Mouse (Mus musculus): ENCODE measurements at regions not wholly inside any gene's neighbourhood (a gene's known extent, or its start where the extent isn't known, plus 50 kb on each side); places are given as distances from the start of the nearest gene placed in this dataset.

GRCm38 (mm10) chr14:45714311-45714710 lies 56.4 kb upstream of the Ddhd1 start:
- no peak for DNase-seq (ENCODE audit: low spot score)
- Histone ChIP-seq H3K9me3 (replicated peaks) (no peaks in the 10 kb centered on the region), H3K36me3 (no peaks in the 10 kb centered on the region), H3K27me3 (ENCODE audit: low read depth, poor library complexity, severe bottlenecking) (no peaks in the 10 kb centered on the region), H3K4me3 (no peak overlapping the region), H3K4me1 (peaks cover 6% of the 10 kb centered on the region), H3K27ac (no peak overlapping the region)
- WGBS = 22% methylated on average over 1 of the region's 1 CpGs

GRCm38 (mm10) chr14:45714786-45715185 lies 56.8 kb upstream of the Ddhd1 start:
- H3K4me1 ChIP-seq = peaks cover 6% of the 10 kb centered on the region
- no peak for DNase-seq (ENCODE audit: low spot score)
- no peaks in the 10 kb centered on the region for H3K27me3 ChIP-seq (ENCODE audit: low read depth, poor library complexity, severe bottlenecking)
- no peak overlapping the region for H3K27ac ChIP-seq
- H3K9me3 ChIP-seq (replicated peaks) = no peaks in the 10 kb centered on the region
- no peak overlapping the region for H3K4me3 ChIP-seq
- no peaks in the 10 kb centered on the region for H3K36me3 ChIP-seq

GRCm38 (mm10) chr14:45716100-45716499 lies 58.2 kb upstream of the Ddhd1 start:
- no peaks in the 10 kb centered on the region for H3K36me3 ChIP-seq
- DNase-seq (ENCODE audit: low spot score) = no peak
- no peak overlapping the region for H3K4me3 ChIP-seq
- 19% methylated on average over 1 of the region's 1 CpGs for WGBS
- H3K4me1 ChIP-seq = peaks cover 6% of the 10 kb centered on the region
- H3K27me3 ChIP-seq (ENCODE audit: low read depth, poor library complexity, severe bottlenecking) = no peaks in the 10 kb centered on the region
- no peaks in the 10 kb centered on the region for H3K9me3 ChIP-seq (replicated peaks)
- no peak overlapping the region for H3K27ac ChIP-seq

GRCm38 (mm10) chr14:45722887-45723286 lies 64.9 kb upstream of the Ddhd1 start:
- H3K4me1 ChIP-seq = peaks cover 6% of the 10 kb centered on the region
- no peak overlapping the region for H3K27ac ChIP-seq
- no peaks in the 10 kb centered on the region for H3K36me3 ChIP-seq
- H3K27me3 ChIP-seq (ENCODE audit: low read depth, poor library complexity, severe bottlenecking) = no peaks in the 10 kb centered on the region
- DNase-seq (ENCODE audit: low spot score) = no peak
- 46% methylated on average over 6 of the region's 6 CpGs for WGBS
- no peaks in the 10 kb centered on the region for H3K9me3 ChIP-seq (replicated peaks)
- H3K4me3 ChIP-seq = no peak overlapping the region

GRCm38 (mm10) chr14:45724341-45724740 lies 66.4 kb upstream of the Ddhd1 start:
- DNase-seq (ENCODE audit: low spot score) = no peak
- WGBS = 89% methylated on average over 2 of the region's 2 CpGs
- H3K27ac ChIP-seq = no peak overlapping the region
- no peaks in the 10 kb centered on the region for H3K9me3 ChIP-seq (replicated peaks)
- no peaks in the 10 kb centered on the region for H3K36me3 ChIP-seq
- H3K4me1 ChIP-seq = no peaks in the 10 kb centered on the region
- H3K27me3 ChIP-seq (ENCODE audit: low read depth, poor library complexity, severe bottlenecking) = no peaks in the 10 kb centered on the region
- no peak overlapping the region for H3K4me3 ChIP-seq

GRCm38 (mm10) chr14:45734530-45735410 lies 76.8 kb upstream of the Ddhd1 start:
- Histone ChIP-seq H3K9me3 (replicated peaks) (no peaks in the 10 kb centered on the region), H3K36me3 (no peaks in the 10 kb centered on the region), H3K4me3 (no peak overlapping the region), H3K27ac (no peak overlapping the region), H3K27me3 (ENCODE audit: low read depth, poor library complexity, severe bottlenecking) (no peaks in the 10 kb centered on the region), H3K4me1 (peaks cover 7% of the 10 kb centered on the region)
- no peak for DNase-seq (ENCODE audit: low spot score)
- WGBS = 85% methylated on average over 10 of the region's 10 CpGs

- DNase-seq (ENCODE audit: low spot score) = no peak
- Histone ChIP-seq H3K4me1 (peaks cover 9% of the 10 kb centered on the region), H3K9me3 (replicated peaks) (no peaks in the 10 kb centered on the region), H3K27ac (no peak overlapping the region), H3K4me3 (no peak overlapping the region), H3K27me3 (ENCODE audit: low read depth, poor library complexity, severe bottlenecking) (no peaks in the 10 kb centered on the region), H3K36me3 (no peaks in the 10 kb centered on the region)
- WGBS = 96% methylated on average over 2 of the region's 2 CpGs
Measured at GRCm38 (mm10) chr14:45737966-45738365, 80.0 kb upstream of the Ddhd1 start.

GRCm38 (mm10) chr14:45739638-45740037 lies 81.7 kb upstream of the Ddhd1 start:
- Histone ChIP-seq H3K9me3 (replicated peaks) (no peaks in the 10 kb centered on the region), H3K27me3 (ENCODE audit: low read depth, poor library complexity, severe bottlenecking) (no peaks in the 10 kb centered on the region), H3K4me3 (no peak overlapping the region), H3K27ac (no peak overlapping the region), H3K36me3 (no peaks in the 10 kb centered on the region), H3K4me1 (peaks cover 9% of the 10 kb centered on the region)
- DNase-seq (ENCODE audit: low spot score) = no peak

GRCm38 (mm10) chr14:45740662-45741061 lies 82.7 kb upstream of the Ddhd1 start:
- DNase-seq (ENCODE audit: low spot score) = no peak
- no peaks in the 10 kb centered on the region for H3K9me3 ChIP-seq (replicated peaks)
- no peak overlapping the region for H3K27ac ChIP-seq
- H3K27me3 ChIP-seq (ENCODE audit: low read depth, poor library complexity, severe bottlenecking) = no peaks in the 10 kb centered on the region
- 23% methylated on average over 3 of the region's 3 CpGs for WGBS
- no peaks in the 10 kb centered on the region for H3K36me3 ChIP-seq
- no peak overlapping the region for H3K4me3 ChIP-seq
- H3K4me1 ChIP-seq = peaks cover 9% of the 10 kb centered on the region

- Histone ChIP-seq H3K4me3 (no peak overlapping the region), H3K36me3 (no peaks in the 10 kb centered on the region), H3K27me3 (ENCODE audit: low read depth, poor library complexity, severe bottlenecking) (no peaks in the 10 kb centered on the region), H3K9me3 (replicated peaks) (no peaks in the 10 kb centered on the region), H3K4me1 (no peaks in the 10 kb centered on the region), H3K27ac (no peak overlapping the region)
- no peak for DNase-seq (ENCODE audit: low spot score)
- WGBS = 87% methylated on average over 5 of the region's 5 CpGs
Measured at GRCm38 (mm10) chr14:45746176-45746575, 88.2 kb upstream of the Ddhd1 start.

GRCm38 (mm10) chr14:45757376-45757775 lies 99.4 kb upstream of the Ddhd1 start:
- 0% methylated on average over 1 of the region's 1 CpGs for WGBS
- H3K27me3 ChIP-seq (ENCODE audit: low read depth, poor library complexity, severe bottlenecking) = no peaks in the 10 kb centered on the region

GRCm38 (mm10) chr14:45760890-45761680 lies 103.1 kb upstream of the Ddhd1 start:
- no peak overlapping the region for H3K4me3 ChIP-seq
- no peaks in the 10 kb centered on the region for H3K4me1 ChIP-seq
- no peaks in the 10 kb centered on the region for H3K9me3 ChIP-seq (replicated peaks)
- H3K27ac ChIP-seq = no peak overlapping the region
- whole genome bisulfite sequencing = 94% methylated on average over 16 of the region's 16 CpGs
- H3K27me3 ChIP-seq (ENCODE audit: low read depth, poor library complexity, severe bottlenecking) = no peaks in the 10 kb centered on the region
- no peak for DNase-seq (ENCODE audit: low spot score)
- H3K36me3 ChIP-seq = no peaks in the 10 kb centered on the region

More at GRCm38 (mm10) chr14:45757376-45757775, 99.4 kb upstream of the Ddhd1 start:
- no peaks in the 10 kb centered on the region for H3K9me3 ChIP-seq (replicated peaks)
- no peak overlapping the region for H3K4me3 ChIP-seq
- H3K4me1 ChIP-seq = no peaks in the 10 kb centered on the region
- H3K36me3 ChIP-seq = no peaks in the 10 kb centered on the region
- H3K27ac ChIP-seq = no peak overlapping the region
- no peak for DNase-seq (ENCODE audit: low spot score)

- H3K27ac ChIP-seq = no peak overlapping the region
- 80% methylated on average over 3 of the region's 3 CpGs for WGBS
- H3K4me3 ChIP-seq = no peak overlapping the region
- H3K27me3 ChIP-seq (ENCODE audit: low read depth, poor library complexity, severe bottlenecking) = no peaks in the 10 kb centered on the region
- no peak for DNase-seq (ENCODE audit: low spot score)
- no peaks in the 10 kb centered on the region for H3K36me3 ChIP-seq
- H3K9me3 ChIP-seq (replicated peaks) = no peaks in the 10 kb centered on the region
- peaks cover 2% of the 10 kb centered on the region; the same call in 1 of the 2 replicates for H3K4me1 ChIP-seq
Measured at GRCm38 (mm10) chr14:45764231-45764630, 106.3 kb upstream of the Ddhd1 start.

Data from limb, embryonic 10.5 days (tissue).